Mouse (Mus musculus) brown adipose tissue, adult 24 weeks (tissue): ENCODE measurements around the gene Olfr1252. TPM values are rescaled to one million over a fixed set of nuclear protein-coding genes. Genes with fewer than 3 reads are reported as not detected.

Experiments
- H3K27ac ChIP-seq: fragments of 200-500 bp; replicated peaks from 2 replicates; pipeline ENCODE4 v1.5.1; 2012; ENCODE audit warnings: low read depth, mild to moderate bottlenecking, low read length
- H3K4me1 ChIP-seq: fragments of 200-500 bp; 2 replicates; pipeline ENCODE4 v1.6.1; 2012; ENCODE audit warnings: low read length, mixed read lengths; ENCODE audit not compliant: control insufficient read depth, insufficient read depth, insufficient read length
- H3K4me3 ChIP-seq: fragments of 200-500 bp; 2 replicates; pipeline ENCODE4 v1.5.1; 2012; ENCODE audit warnings: low read depth, mild to moderate bottlenecking, low read length, moderate library complexity; ENCODE audit not compliant: insufficient read depth
- polyA plus RNA-seq: library from polyadenylated mRNA; stranded (reverse); fragments of >200 nt; gene quantifications from 2 replicates; pipeline ENCODE4 v1.2.4, GENCODE M21; 2012; ENCODE audit not compliant: missing spikeins, insufficient read depth, insufficient read length

Gene Olfr1252
- not detected in 2 replicates for polyA plus RNA-seq

- Histone ChIP-seq H3K4me1 (no peaks in the 10 kb centered on the region), H3K27ac (no peak within 1 kb of the TSS), H3K4me3 (no peak within 1 kb of the TSS)
Measured at GRCm38 (mm10) chr2:89724912-89725311, at the start of gene Olfr1252. TSS of gene Olfr1252 (minus strand) at chr2:89725012.

GRCm38 (mm10) chr2:89756990-89757389, 32.2 kb upstream of the Olfr1252 start, which contains the start of gene Olfr1253:
TSS of gene Olfr1253 (minus strand) at chr2:89757090.
- no peak within 1 kb of the TSS for H3K27ac ChIP-seq

GRCm38 (mm10) chr2:89691980-89692379, 32.8 kb downstream of the Olfr1252 start:
- Histone ChIP-seq H3K4me1 (no peaks in the 10 kb centered on the region), H3K4me3 (no peak overlapping the region), H3K27ac (no peak overlapping the region)

More at GRCm38 (mm10) chr2:89756990-89757389, 32.2 kb upstream of the Olfr1252 start, which contains the start of gene Olfr1253:
- H3K4me1 ChIP-seq = no peaks in the 10 kb centered on the region
- no peak within 1 kb of the TSS for H3K4me3 ChIP-seq

- Histone ChIP-seq H3K27ac (no peak within 1 kb of the TSS), H3K4me1 (no peaks in the 10 kb centered on the region), H3K4me3 (no peak within 1 kb of the TSS)
Measured at GRCm38 (mm10) chr2:89671836-89672235, 53.0 kb downstream of the Olfr1252 start, which contains the start of gene Olfr1251. TSS of gene Olfr1251 (minus strand) at chr2:89671936.

Other genes with a start within 250 kb of the Olfr1252 start
- not detected in 2 replicates for gene Olfr1241, start 237.9 kb downstream of the Olfr1252 start, polyA plus RNA-seq
- not detected in 2 replicates for gene Olfr1242, start 226.7 kb downstream of the Olfr1252 start, polyA plus RNA-seq
- not detected in 2 replicates for gene Olfr1243, start 193.5 kb downstream of the Olfr1252 start, polyA plus RNA-seq
- not detected in 2 replicates for gene Olfr1245, start 146.6 kb downstream of the Olfr1252 start, polyA plus RNA-seq
- gene Olfr1246, start 131.9 kb downstream of the Olfr1252 start, polyA plus RNA-seq = not detected in 2 replicates
- gene Olfr1247, start 110.9 kb downstream of the Olfr1252 start, polyA plus RNA-seq = not detected in 2 replicates
- not detected in 2 replicates for gene Olfr1248, start 106.8 kb downstream of the Olfr1252 start, polyA plus RNA-seq
- gene Olfr1249, start 90.0 kb downstream of the Olfr1252 start, polyA plus RNA-seq = not detected in 2 replicates
- not detected in 2 replicates for gene Olfr1250, start 63.5 kb downstream of the Olfr1252 start, polyA plus RNA-seq
- gene Olfr1251, start 53.1 kb downstream of the Olfr1252 start, polyA plus RNA-seq = not detected in 2 replicates
- not detected in 2 replicates for gene Olfr1253, start 32.1 kb upstream of the Olfr1252 start, polyA plus RNA-seq
- gene Olfr1254, start 68.6 kb upstream of the Olfr1252 start, polyA plus RNA-seq = not detected in 2 replicates
- not detected in 2 replicates for gene Olfr1255, start 87.0 kb upstream of the Olfr1252 start, polyA plus RNA-seq
- not detected in 2 replicates for gene Olfr1256, start 116.5 kb upstream of the Olfr1252 start, polyA plus RNA-seq
- not detected in 2 replicates for gene Olfr48, start 123.2 kb upstream of the Olfr1252 start, polyA plus RNA-seq
- not detected in 2 replicates for gene Olfr1257, start 153.4 kb upstream of the Olfr1252 start, polyA plus RNA-seq
- gene Olfr1258, start 202.3 kb upstream of the Olfr1252 start, polyA plus RNA-seq = not detected in 2 replicates
- not detected in 2 replicates for gene Olfr1259, start 223.7 kb upstream of the Olfr1252 start, polyA plus RNA-seq
- gene Olfr1260, start 249.3 kb upstream of the Olfr1252 start, polyA plus RNA-seq = not detected in 2 replicates